Mouse (Mus musculus) C2C12 (cell line): ENCODE measurements around the gene Ly6g6d.
A peak's percentile ranks its signal among the peaks of the same experiment; 100 is the strongest.

ENCODE experiments used
- CTCF ChIP-seq: IDR thresholded peaks from one replicate; pipeline ENCODE4 v1.5.1; 2011; ENCODE audit not compliant: control insufficient read depth, insufficient read depth, insufficient read length
- MAX ChIP-seq: IDR thresholded peaks from one replicate; pipeline ENCODE4 v1.6.1; 2011; ENCODE audit warnings: mild to moderate bottlenecking, control low read depth
- MYOD1 ChIP-seq: IDR thresholded peaks from one replicate; pipeline ENCODE4 v1.6.1; 2011; ENCODE audit warnings: low read depth; ENCODE audit not compliant: control insufficient read depth, insufficient read length
- MYOG ChIP-seq: IDR thresholded peaks from one replicate; pipeline ENCODE4 v1.6.1; 2011; ENCODE audit not compliant: control insufficient read depth, insufficient read length; ENCODE audit errors: extremely low read depth
- USF1 ChIP-seq: IDR thresholded peaks from one replicate; pipeline ENCODE4 v1.6.1; 2011; ENCODE audit warnings: low read depth, mild to moderate bottlenecking, control low read depth, moderate library complexity

- TF ChIP-seq CTCF (no peak), USF1 (no peak), MAX (peak; percentile 83), MYOG (no peak), MYOD1 (no peak)
These were observed 31.8 kb downstream of the Ly6g6d start for GRCm38 (mm10) chr17:35045807-35046680.
